Mouse (Mus musculus): Measurements from ENCODE around the gene Golgb1.

The Golgb1 gene

DNA sequence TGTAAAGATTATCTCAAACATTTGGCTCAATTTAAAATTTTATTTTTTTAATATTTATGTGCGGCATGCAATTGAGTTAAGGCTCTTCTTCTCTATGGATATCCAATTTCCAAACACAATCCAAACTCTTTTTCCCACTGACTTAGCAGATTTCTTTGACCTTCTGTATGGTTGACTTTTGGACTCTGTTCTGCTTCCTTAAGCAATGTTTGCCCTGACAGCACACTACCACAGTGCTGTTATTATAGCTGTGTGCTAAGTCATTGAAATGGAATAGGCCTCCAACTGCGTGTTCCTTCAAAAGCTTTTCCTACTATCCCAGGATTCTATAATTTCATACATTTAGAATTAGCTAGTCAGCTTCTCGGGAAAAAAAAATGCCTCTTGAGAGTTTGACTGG is 68.7 kb downstream of the Golgb1 start:
- no peak for DNase-seq (ENCODE audit: extremely low spot score)

DNA sequence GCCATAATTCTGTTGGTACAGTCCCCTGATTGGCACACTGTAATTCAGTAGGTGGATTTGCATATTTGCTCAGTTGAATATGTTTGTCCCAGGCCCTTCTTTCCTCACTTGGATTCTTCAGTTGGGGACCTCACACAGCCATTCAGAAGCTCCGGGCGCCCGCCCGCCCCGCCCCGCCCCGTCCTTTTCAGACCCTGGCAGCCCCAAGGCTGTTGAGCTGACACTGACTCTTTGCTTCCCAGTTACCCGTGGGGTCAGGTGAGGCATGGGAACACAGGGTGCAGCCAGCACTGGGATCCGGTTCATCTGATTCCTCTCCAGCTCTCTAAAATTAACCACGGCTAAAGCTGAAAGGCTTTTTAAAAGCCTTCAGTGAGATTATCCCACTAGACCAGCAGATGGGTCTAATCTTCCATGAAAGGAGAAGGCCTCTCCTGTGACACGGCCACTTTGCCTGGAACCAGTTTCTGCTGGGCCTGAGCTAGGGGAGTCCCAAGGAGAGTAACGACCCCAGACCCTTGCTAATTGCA is 70.0 kb downstream of the Golgb1 start:
- no peak for DNase-seq (ENCODE audit: extremely low spot score)

DNA sequence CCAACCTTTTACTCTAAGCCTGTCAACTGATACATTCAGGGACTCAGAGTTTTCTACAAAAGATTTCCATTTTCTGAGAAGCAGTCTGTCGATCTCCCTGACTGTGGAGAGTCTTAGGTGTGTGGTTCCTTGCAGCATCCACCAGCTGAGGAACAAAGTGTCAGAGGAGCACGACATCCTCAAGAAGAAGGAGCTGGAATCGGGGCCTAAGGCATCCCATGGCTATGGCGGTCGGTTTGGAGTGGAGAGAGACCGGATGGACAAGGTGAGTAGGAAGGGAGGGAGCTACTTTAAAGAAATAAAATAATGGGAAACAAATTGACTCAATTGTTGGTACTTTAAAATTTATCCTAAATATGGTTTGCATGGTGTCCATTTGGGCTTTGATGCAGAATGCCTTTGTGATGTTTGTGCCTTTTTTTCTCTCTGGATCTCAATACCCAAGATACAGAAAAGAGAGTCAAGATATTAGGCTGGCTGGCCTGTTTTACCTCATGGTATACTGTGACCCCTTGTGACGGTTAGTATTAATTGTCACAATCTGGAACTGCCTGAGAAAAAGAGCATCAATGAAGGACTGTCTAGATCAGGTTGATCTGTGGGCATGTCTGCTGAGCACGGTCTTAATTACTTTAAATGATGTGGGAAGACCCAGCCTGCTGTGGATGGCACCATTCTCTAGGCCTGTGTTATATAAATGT is 71.7 kb downstream of the Golgb1 start:
- no peak for DNase-seq (ENCODE audit: extremely low spot score)

DNA sequence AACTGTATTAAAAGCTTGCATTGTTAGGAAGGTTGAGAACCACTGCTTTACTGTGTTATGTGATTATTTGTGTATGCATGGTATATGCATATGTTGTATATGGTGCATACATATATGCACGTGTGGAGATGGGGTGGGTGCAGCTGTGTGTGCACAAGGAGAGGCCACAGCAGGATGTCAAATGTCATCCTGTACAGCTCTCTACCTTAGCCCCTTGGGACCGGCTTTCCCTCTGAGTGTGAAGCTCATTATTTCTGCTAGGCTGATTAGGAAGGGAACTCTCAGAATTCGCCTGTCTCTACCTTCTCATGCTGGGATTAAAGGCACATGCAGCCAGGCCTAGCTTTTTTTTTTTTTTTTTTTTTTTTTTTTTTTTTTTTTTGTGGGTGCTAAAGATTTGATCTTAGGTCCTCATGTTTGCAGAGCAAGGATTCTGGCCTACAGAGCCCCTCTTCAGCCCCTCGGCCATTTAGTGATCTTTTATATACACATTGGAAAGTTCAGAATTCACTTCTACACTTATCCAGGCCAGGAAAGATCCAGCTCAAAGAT is 72.8 kb downstream of the Golgb1 start:
- DNase-seq (ENCODE audit: extremely low spot score) = no peak

DNA sequence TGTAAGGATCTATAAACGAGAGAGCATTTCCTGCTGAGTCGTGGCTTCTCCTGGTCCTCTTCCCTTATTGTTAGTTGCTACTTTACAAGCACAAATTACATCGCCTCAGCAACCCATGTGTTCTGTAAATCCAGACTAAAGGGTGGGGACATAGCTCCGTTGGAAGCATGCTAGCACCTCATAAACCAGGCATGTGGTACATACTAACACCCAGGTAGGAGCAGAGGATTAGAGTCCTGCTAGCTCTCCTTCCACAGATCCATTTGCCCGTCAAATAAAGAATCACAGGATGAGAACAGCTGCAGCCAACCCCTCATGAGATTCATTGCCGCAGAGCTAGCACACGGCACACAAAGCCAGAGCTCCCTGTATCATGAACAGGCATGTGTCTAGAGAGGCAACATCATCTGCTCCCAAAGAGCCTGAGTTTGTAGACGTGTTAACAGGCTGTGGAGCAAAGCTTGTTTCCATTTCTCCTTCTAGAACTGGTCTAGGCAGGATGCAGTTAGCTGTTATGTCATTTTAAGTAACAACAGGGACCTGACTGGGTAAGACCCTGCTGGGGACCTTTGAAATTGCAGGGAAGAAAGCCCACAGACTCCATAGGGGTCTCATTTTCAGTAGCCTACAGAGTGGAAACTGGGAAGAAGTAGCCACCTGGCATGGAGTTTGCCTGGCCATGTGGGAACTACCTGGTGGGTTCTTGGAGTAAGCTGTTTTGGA is 74.8 kb downstream of the Golgb1 start:
- DNase-seq (ENCODE audit: extremely low spot score) = no peak

DNA sequence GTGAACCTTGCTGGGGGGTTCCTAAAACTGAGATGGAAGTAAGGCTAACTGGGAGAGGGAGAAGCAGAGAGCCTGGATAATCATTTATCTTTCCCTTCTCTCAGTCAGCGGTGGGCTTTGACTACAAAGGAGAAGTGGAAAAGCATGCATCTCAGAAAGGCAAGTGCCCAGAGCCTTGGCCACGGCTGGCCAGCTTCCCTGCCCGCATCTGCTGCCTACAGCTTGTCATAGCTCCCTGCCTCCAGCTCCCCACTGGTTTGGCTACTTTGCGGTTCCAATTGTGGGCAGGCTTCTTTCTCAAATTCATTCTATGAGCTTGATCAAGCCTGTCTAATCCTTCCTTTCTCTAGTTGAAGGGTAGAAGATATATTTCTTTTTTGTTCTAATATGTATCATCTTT is 76.1 kb downstream of the Golgb1 start:
- no peak for DNase-seq (ENCODE audit: extremely low spot score)

DNA sequence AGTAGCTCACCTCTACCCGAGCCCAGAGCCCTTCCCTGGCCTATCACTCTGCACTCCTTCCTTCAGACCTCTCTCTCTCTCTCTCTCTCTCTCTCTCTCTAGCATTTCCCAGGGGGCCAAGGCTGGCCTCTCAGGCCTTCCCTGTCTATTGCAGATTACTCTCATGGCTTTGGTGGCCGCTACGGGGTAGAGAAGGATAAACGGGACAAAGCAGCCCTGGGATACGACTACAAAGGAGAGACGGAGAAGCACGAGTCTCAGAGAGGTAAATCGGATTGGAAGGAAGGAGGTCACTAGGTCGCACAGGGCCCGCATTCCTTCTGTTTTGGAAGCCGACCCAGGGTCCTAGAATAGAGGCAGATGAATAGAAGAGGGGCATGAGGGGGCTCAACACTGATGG is 80.2 kb downstream of the Golgb1 start:
- DNase-seq (ENCODE audit: extremely low spot score) = no peak

DNA sequence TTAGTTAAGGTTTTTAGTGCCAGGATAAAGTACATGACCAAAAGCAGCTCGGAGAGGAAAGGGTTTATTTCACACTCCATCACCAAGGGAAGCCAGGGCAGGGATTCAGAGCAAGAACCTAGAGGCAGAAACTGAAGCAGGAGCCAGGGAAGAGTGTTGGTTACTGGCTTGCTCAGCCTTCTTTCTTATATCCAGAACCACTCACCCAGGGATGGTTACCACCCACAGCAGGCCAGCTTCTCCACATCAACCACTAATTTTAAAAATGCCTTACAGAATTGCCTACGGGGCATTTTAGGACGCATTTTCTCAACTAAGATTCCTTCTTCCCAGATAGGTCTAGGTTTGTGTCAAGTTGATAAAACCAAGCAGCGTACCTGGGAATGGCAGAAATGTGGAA is 88.5 kb downstream of the Golgb1 start:
- no peak for DNase-seq (ENCODE audit: extremely low spot score)

DNA sequence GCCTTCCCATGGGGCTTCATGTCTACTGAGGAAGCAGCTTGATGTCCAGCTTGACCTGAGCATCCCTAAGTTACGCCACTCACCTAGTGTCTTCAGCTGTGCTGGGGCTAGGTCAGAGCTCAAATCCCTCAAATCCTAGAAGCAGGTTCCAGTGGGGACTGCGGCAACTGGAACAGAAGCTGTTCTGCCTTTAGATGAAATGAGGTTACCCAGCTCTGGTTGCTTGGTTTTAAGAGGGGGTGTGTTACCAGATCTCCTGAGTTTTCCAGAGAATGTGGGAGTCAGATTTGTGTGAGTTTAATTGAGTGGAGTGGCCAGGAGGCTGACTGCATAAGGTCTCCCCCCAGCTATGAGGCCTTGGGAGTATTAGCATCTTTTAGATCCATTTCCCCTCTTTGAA is 104.2 kb downstream of the Golgb1 start:
- DNase-seq (ENCODE audit: extremely low spot score) = no peak
